Mouse (Mus musculus): ENCODE measurements around the gene Gpatch8. TPM values are rescaled to one million over a fixed set of nuclear protein-coding genes. Genes with fewer than 3 reads are reported as not detected.

Gene Gpatch8
- total and polyA plus RNA-seq, 3 experiments: 17.9 to 29.7 (median 25.8) TPM

DNA sequence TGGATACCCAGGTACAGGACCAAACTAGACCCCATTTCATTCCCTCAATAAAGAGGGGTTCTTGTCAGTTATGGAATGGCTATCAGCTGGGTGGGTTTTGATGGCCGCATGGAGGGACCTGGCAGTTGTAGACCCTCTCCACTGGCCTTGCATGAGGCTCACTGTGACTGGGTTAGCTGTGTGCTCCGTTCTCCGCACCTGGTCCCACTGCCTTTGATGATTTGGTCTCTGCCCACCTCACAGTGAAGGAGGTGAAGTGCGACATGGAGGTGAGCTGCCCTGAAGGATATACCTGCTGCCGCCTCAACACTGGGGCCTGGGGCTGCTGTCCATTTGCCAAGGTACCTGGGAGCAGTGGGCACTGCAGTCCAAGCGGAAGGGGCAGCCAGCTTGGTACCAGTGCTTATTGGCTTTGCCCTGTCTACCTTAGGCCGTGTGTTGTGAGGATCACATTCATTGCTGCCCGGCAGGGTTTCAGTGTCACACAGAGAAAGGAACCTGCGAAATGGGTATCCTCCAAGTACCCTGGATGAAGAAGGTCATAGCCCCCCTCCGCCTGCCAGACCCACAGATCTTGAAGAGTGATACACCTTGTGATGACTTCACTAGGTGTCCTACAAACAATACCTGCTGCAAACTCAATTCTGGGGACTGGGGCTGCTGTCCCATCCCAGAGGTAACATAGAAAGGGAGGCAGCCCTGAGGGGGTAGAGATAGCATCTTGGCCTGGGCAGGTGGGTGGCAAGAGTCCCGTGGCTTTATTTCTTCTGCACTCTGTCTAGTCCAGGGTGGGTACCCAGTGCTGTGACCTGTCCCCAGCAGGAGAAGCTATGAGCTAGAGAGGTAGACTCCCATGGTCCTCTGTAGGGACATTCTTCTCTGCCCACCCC, 121.1 kb downstream of the Gpatch8 start:
- Histone ChIP-seq H3K36me3 (ENCODE audit: control insufficient read depth in 1 of 2, insufficient read depth in 2 of 2, low read length in 2 of 2) (peaks cover 0 to 2% of the 10 kb centered on the region in 2 experiments; a peak in 2 of 4 replicates), H3K79me2 (ENCODE audit: control insufficient read depth, insufficient read depth, low read length, poor library complexity) (peaks cover 2% of the 10 kb centered on the region; the same call in 1 of the 2 replicates), H3K4me3 (ENCODE audit: control insufficient read depth in 1 of 2, insufficient read depth in 1 of 2, low read depth in 2 of 2, low read length in 2 of 2) (no peak overlapping the region), H3K9me3 (replicated peaks; ENCODE audit: insufficient read depth, low read length) (no peaks in the 10 kb centered on the region), H3K27ac (ENCODE audit: control insufficient read depth, low read depth, low read length) (no peak overlapping the region), H3K27me3 (ENCODE audit: control insufficient read depth in 1 of 2, insufficient read depth in 2 of 2, low read length in 2 of 2) (no peaks in the 10 kb centered on the region), H3K4me1 (ENCODE audit: control insufficient read depth in 1 of 2, insufficient read depth in 2 of 2, low read length in 2 of 2) (peaks cover 3 to 12% of the 10 kb centered on the region in 2 experiments; a peak in 3 of 4 replicates), H3K9ac (ENCODE audit: control insufficient read depth, low read depth, low read length, poor library complexity, severe bottlenecking) (no peak overlapping the region)
- DNase-seq (ENCODE audit: low read depth, low spot score): no peak
- TF ChIP-seq ZMIZ1 (IDR thresholded peaks at IDR 0.05; ENCODE audit: low read depth, low read length) (no peak), POLR2AphosphoS5 (IDR thresholded peaks at IDR 0.05; ENCODE audit: borderline replicate concordance, low read depth, low read length) (no peak), CHD2 (IDR thresholded peaks at IDR 0.05; ENCODE audit: low read length) (no peak), GATA1 (IDR thresholded peaks at IDR 0.05; ENCODE audit: low read depth, low read length) (no peak), ETS1 (IDR thresholded peaks at IDR 0.05; ENCODE audit: low read depth, low read length) (no peak), ZNF384 (IDR thresholded peaks at IDR 0.05; ENCODE audit: low read depth, low read length) (no peak), MYC (IDR thresholded peaks at IDR 0.05; ENCODE audit: low read depth, low read length) (no peak), KAT2A (conservative IDR thresholded peaks at IDR 0.05; ENCODE audit: low read depth, low read length) (no peak), SMC3 (IDR thresholded peaks at IDR 0.05; ENCODE audit: low read depth, low read length) (no peak), TAL1 (IDR thresholded peaks at IDR 0.05; ENCODE audit: low read length) (no peak), ZC3H11A (IDR thresholded peaks at IDR 0.05; ENCODE audit: low read depth, low read length) (no peak), POLR2A (IDR thresholded peaks at IDR 0.05; ENCODE audit: control insufficient read depth in 1 of 2, insufficient read depth in 1 of 2, low read depth in 1 of 2, low read length in 2 of 2, poor library complexity in 1 of 2) (no peak), USF1 (IDR thresholded peaks at IDR 0.05; ENCODE audit: low read depth, low read length) (no peak)

DNA sequence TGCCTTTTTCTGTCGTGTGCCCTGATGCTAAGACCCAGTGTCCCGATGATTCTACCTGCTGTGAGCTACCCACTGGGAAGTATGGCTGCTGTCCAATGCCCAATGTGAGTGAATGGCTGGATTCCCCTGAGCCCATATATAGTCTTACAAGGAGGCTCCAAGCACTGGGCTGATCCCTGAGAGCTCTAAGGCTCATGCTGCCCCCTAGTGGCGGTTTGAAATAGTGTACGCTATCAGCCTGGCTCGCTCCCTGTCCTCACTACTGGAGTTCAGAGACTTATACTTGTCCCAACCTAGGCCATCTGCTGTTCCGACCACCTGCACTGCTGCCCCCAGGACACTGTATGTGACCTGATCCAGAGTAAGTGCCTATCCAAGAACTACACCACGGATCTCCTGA, 121.8 kb downstream of the Gpatch8 start:
- H3K36me3 ChIP-seq (ENCODE audit: control insufficient read depth in 1 of 2, insufficient read depth in 2 of 2, low read length in 2 of 2): peaks cover 0 to 4% of the 10 kb centered on the region in 2 experiments; a peak in 3 of 4 replicates
- no peaks in the 10 kb centered on the region for H3K9me3 ChIP-seq (replicated peaks; ENCODE audit: insufficient read depth, low read length)
- H3K27me3 ChIP-seq (ENCODE audit: control insufficient read depth in 1 of 2, insufficient read depth in 2 of 2, low read length in 2 of 2): no peaks in the 10 kb centered on the region
- H3K4me1 ChIP-seq (ENCODE audit: control insufficient read depth in 1 of 2, insufficient read depth in 2 of 2, low read length in 2 of 2): peaks cover 3 to 18% of the 10 kb centered on the region in 2 experiments; a peak in 3 of 4 replicates
- no peak overlapping the region for H3K9ac ChIP-seq (ENCODE audit: control insufficient read depth, low read depth, low read length, poor library complexity, severe bottlenecking)
- no peak overlapping the region for H3K4me3 ChIP-seq (ENCODE audit: control insufficient read depth in 1 of 2, insufficient read depth in 1 of 2, low read depth in 2 of 2, low read length in 2 of 2)
- peak; percentile 92 for DNase-seq (ENCODE audit: low read depth, low spot score)
- H3K27ac ChIP-seq (ENCODE audit: control insufficient read depth, low read depth, low read length): no peak overlapping the region
- peaks cover 2% of the 10 kb centered on the region; the same call in 1 of the 2 replicates for H3K79me2 ChIP-seq (ENCODE audit: control insufficient read depth, insufficient read depth, low read length, poor library complexity)
- TF ChIP-seq MYB (IDR thresholded peaks at IDR 0.05; ENCODE audit: low read depth, low read length) (no peak), MAZ (IDR thresholded peaks at IDR 0.05; ENCODE audit: low read depth, low read length) (no peak), NRF1 (IDR thresholded peaks at IDR 0.05; ENCODE audit: insufficient read depth, low read depth, low read length, poor library complexity, severe bottlenecking) (no peak), HCFC1 (IDR thresholded peaks at IDR 0.05; ENCODE audit: low read depth, low read length) (no peak), CHD2 (IDR thresholded peaks at IDR 0.05; ENCODE audit: low read length) (no peak), JUND (IDR thresholded peaks at IDR 0.05; ENCODE audit: low read depth, low read length) (no peak), TAL1 (IDR thresholded peaks at IDR 0.05; ENCODE audit: low read length) (no peak), ZC3H11A (IDR thresholded peaks at IDR 0.05; ENCODE audit: low read depth, low read length) (no peak; the same call in 1 of the 2 replicates), MAFK (IDR thresholded peaks at IDR 0.05; ENCODE audit: borderline replicate concordance, low read depth, low read length) (no peak), GABPA (IDR thresholded peaks at IDR 0.05; ENCODE audit: low read depth, low read length) (no peak), ELF1 (IDR thresholded peaks at IDR 0.05; ENCODE audit: low read depth, low read length) (no peak), MAX (IDR thresholded peaks at IDR 0.05; ENCODE audit: low read length) (no peak), ETS1 (IDR thresholded peaks at IDR 0.05; ENCODE audit: low read depth, low read length) (no peak), TCF12 (IDR thresholded peaks at IDR 0.05; ENCODE audit: low read depth, low read length) (no peak), TBP (IDR thresholded peaks at IDR 0.05; ENCODE audit: low read depth, low read length) (0 out of 2 replicates have a peak, but pooled peaks have one; percentile 15), ZNF384 (IDR thresholded peaks at IDR 0.05; ENCODE audit: low read depth, low read length) (no peak), UBTF (IDR thresholded peaks at IDR 0.05; ENCODE audit: borderline replicate concordance, insufficient read depth, low read depth, low read length) (no peak), USF1 (IDR thresholded peaks at IDR 0.05; ENCODE audit: low read depth, low read length) (no peak), GATA1 (IDR thresholded peaks at IDR 0.05; ENCODE audit: low read depth, low read length) (no peak), RCOR1 (IDR thresholded peaks at IDR 0.05; ENCODE audit: low read depth, low read length) (no peak), E2F4 (IDR thresholded peaks at IDR 0.05; ENCODE audit: borderline replicate concordance, low read depth, low read length) (no peak), BHLHE40 (IDR thresholded peaks at IDR 0.05; ENCODE audit: borderline replicate concordance, low read depth, low read length) (no peak), POLR2AphosphoS5 (IDR thresholded peaks at IDR 0.05; ENCODE audit: borderline replicate concordance, low read depth, low read length) (no peak)
